Mouse (Mus musculus) B cell, adult 2 months (primary cell): Measurements from ENCODE around the gene Cep41.

Source experiments
- DNase-seq, 2 experiments: peaks; one replicate each; pipeline ENCODE4 v3.0.0; 2022

The Cep41 gene

DNA sequence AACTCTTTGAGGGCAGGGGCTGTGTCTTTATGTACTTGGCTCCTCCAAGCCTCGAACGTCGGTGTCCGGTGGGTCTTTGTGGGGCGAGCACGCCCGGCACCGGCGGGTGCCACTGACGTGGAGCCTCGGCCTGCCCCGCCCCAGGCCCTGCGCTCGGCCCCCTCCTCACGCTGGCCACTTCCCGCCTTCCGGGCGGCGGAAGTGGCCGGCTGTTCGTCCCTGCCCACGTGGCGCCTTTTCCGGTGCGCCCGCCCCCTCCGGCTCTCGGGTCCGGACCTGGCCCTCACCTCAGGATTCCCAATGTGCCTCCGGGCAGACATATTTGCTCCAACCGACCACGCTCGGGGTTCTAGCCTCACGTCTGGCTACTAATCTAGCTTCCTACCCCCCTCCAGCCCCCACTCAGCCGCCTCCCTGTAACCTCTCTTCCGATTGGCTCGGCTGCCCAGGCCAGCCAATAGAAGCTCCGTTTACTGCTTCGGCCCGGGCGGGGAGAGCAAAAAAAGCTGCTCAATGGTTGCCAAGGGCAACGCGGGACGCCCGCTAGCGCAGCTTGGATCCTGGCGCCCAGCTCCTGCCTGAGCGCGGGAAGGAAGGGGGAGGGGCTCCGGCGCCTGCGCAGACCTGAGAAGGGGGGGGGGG lies at the start of gene Cep41:
Cep41 (minus strand) TSS at position 400 of the 642 bp plus-strand sequence.
- DNase-seq = peak; percentile 98

DNA sequence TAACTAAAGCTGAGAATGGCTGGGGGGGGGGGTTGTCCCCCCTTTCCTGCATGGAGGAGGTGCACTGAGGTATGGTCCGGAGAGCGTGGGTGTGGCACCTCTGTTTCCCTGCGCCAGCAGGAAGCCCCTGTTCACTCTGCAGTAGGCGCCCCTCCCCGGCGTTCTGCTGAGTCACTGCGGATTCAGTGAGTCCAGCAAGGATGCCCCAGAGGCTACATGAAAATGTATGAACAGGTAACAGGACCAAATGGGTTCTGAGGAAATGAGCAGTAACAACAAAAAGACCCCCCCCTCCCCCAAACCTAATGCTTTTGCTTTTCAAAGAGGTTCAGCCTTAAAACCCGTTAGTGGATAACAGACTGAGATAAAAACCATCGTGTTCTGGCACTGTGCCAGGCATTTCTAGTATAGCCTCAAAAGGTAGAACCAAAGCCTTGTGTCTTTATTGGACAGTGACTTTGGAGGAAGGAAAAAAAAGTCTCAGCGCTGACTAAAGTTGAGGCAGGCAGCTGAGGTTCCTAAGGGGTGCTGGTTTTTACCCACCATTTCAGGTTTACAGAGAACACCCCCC lies 45.7 kb upstream of the Cep41 start:
- DNase-seq = peak in 1 of 2 experiments; percentile 4

GRCm38 (mm10) chr6:30738464-30739006 lies 45.0 kb upstream of the Cep41 start:
- peak in 1 of 2 experiments; percentile 15 for DNase-seq

DNA sequence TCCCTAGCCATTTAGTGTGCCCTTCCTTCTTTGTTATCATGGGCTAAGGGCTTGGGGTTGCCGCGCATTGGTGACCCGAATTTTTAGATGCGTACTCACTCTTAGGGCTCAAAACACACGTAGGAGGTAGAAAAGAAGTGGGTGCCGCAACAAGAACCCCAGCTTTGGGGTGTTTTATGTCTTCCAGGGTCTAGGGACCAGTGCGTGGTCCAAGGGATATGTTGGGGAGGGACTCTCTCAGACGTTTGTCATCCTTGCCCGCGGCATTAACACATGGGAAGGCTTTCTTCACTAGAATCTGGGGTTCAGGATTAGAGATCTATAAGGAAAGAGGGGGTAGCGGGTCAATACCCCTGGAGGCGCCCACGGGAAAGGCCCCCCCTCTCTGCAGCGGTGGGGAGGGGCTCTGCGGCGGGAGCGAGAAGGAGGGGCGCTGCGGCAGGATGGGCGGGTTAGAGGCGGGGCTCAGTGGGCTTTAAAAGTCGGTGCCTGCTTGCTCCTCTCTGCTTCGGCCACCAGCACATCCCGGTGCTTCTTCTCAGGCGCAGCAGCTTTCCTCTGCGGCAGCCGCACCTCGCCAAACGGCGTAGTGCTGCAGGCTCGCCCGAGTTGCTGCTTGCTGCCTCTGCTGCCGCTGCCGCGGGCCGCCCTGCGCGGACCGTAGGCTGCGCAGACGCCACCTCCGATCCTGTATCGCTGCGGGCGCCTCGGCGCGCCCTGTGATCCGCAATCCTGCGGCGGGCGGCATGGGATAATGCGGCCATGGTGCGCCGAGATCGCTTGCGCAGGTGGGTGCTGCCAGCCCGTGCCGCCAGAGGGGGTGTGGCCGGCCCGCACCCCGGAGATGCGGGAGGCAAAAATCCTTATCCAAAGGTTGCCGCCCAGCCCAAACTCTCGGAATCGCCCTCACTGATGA lies 44.3 kb upstream of the Cep41 start:
- DNase-seq = peak; percentile 28 to 31

- peak; percentile 48 to 50 for DNase-seq
Measured at GRCm38 (mm10) chr6:30736864-30737547, 43.5 kb upstream of the Cep41 start.

GRCm38 (mm10) chr6:30736372-30736762 lies 42.8 kb upstream of the Cep41 start:
- DNase-seq = peak in 1 of 2 experiments; percentile 13

DNA sequence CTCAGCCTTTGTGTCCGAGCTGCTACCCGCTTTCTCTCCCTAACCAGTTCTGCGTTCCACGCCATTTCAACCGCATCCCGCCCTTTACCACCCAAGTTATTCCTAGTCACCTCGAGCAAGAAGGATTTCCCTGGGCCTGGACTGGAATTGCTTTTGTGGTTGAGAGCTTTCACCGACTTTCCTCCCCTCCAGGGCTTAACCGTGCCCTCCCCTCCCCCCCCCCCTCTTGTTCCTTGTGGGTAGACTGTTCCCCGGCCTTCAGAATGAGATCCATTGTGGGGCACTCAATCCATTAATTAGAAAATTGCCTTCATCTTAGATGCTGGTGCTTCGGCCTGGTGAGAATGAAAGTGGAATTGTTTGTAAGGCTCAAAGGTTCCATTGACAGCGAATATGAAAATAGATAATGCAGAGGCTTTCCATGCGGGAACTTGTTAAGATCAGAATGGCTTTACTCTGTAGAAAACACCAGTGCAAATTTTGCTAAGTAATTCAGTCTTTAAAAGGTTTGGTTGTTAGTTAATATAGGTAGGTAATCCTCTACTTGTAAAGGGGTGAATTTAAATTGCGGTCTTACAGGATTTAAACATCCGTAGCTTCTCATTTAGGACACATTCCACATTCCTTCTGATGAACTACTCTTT lies 42.3 kb upstream of the Cep41 start:
- no peak for DNase-seq

DNA sequence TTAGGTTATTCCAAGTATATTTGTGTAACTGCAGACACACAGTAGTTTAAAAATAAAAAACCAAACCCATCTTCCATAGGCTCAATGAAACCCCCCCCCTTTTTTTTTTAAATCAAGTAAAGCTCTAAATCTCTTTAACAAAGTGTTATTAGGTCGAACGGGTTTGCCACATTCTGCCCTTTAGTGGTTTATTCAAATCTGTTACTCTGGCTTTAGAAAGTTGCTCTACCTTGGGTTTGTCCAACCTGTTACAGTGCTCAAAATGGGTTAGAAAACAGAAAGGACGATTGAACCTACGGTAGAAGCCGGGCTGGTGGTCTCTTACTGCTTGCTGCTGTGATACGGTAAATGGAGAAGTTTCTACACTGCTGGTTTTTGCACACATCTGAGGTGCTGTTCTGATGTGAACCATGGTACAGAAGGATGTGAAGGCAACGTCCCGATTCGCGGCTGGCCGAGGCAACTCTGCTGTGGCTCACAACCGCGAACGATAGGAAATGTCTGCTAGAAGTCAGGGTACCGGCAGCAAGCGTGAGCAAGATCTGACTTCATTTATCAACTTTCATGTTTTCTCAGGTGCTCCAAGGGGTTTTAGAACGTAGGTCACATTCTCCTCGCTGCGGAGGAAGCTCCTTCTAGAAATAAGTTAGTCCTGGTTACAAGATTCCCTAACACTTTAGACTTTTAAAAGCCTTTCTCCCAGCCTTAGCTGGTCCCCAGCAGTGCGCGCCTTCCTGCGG lies 41.6 kb upstream of the Cep41 start:
- peak in 1 of 2 experiments; percentile 22 for DNase-seq

- DNase-seq = no peak
Measured at GRCm38 (mm10) chr6:30734465-30734864, 40.9 kb upstream of the Cep41 start.

GRCm38 (mm10) chr6:30732571-30733130 lies 39.1 kb upstream of the Cep41 start:
- DNase-seq = no peak

DNA sequence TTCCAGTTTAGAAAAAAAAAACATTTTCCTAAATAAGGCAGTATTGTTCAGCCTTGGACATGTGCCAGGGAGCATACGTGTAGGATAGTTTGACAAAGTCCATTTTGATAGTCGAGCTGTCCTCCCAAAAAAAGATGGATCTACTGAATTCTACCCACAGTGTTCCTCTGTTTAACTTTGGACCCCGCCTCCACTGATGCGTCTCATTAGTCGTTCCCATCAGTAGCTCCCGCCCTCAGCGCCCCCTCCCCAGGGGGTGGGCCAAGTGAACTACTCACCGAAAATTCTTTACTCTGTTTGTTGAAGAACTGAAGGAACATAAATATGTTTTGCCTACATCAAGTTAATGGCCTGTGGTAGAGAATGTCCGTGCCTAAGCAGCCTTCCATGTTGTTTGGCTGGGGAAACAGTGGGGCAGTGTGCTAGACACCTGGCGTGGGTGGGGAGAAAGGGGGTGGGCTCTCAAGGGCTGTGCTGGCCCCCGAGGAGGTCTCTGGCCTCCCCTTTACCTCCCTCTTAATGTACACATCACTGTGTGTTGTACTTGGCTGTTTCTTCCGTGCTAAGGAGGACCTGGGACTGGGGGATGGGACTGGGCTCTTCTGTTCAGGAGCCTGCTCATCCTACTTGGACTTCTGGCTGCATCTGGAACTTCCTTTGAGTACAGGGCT lies 36.9 kb upstream of the Cep41 start:
- DNase-seq = no peak

GRCm38 (mm10) chr6:30723331-30723730 lies 29.8 kb upstream of the Cep41 start, which contains the start of gene Mest:
Mest (plus strand) TSS chr6:30723547.
- no peak for DNase-seq

DNA sequence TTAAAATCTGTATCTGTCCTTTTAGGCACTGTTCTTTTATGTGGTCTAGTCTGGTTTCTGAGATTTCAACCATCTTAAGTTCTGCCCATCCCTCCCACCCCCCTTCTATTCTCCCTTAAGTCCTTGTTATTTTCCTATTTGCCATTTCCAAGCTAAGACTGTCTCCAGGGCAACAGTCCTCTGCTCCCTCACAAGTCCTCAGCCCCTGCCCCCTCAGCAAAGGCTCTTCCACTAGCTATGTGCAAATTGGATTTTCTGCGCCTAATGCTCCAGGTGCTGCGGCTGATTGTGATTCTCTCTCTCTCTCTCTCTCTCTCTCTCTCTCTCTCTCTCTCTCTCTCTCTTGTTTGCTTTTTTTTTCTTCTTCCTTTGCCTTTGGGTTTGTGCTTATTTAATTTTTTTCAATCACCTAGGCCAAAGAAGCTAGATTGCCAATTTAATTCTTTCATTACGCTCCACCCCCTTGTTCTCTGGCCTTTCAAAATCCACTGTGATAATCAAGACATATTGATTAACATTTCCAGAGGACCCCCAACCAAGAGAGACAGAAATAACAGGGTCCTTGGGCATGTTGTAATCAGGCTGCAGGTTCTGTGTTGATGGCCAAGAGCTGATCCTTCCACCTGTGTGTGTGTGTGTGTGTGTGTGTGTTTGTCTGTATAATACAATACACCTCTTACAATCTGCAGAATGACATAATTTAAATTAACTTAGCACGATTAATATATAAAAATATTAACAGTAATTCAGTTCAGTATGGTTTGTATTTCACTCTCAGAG lies 29.0 kb upstream of the Cep41 start:
- DNase-seq = no peak

GRCm38 (mm10) chr6:30716796-30717195 lies 23.2 kb upstream of the Cep41 start:
- DNase-seq = no peak

GRCm38 (mm10) chr6:30714891-30715471 lies 21.4 kb upstream of the Cep41 start:
- DNase-seq = no peak

- no peak for DNase-seq
Measured at GRCm38 (mm10) chr6:30713896-30714295, 20.3 kb upstream of the Cep41 start.

GRCm38 (mm10) chr6:30713455-30713854 lies 19.9 kb upstream of the Cep41 start:
- no peak for DNase-seq

- DNase-seq = no peak
Measured at GRCm38 (mm10) chr6:30712484-30712883, 18.9 kb upstream of the Cep41 start.

- no peak for DNase-seq
Measured at GRCm38 (mm10) chr6:30711365-30711763, 17.8 kb upstream of the Cep41 start.
